Mouse (Mus musculus) induced T-regulatory cell, adult 2 months (primary cell): Measurements from ENCODE around the gene Hoxd10.

Experiments used
- DNase-seq: peaks from one replicate; pipeline ENCODE4 v3.0.0-alpha.2; 2012; ENCODE audit warnings: low read depth

The Hoxd10 gene

GRCm38 (mm10) chr2:74666411-74666810 lies 25.3 kb upstream of the Hoxd10 start:
- no peak for DNase-seq

DNA sequence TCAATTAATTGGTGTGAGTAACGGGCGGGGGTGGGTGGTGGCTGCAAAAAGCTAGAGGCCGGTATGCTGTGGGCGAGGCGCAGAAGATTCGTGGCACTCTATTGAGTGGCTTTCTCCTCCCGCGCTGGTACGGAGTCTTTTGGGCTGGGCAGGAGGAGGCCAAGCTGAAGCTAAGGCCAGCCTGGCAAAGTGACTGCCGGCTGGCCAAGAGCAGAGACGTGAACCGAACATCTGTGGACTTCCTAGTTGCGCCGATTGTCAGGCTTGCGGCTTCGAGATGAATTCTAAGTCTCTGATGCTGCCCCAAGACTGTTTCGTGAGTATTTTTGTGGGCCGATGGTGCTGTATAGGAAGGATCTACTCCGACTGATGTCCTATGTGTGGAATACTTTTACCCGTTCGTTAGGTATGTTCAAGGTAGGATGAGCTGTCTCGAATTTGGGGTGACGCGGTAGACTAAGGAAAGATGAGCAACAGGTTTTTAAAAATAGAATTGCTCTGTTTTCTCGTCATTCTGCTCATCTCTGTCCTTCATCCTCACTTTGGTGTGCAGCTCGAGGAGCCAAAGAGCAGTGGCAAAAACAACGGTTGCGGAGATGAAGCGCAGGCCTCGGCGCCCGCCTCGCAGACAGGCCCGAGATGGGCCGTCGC lies 24.4 kb upstream of the Hoxd10 start:
- DNase-seq, result no peak

- no peak for DNase-seq
Measured at GRCm38 (mm10) chr2:74667842-74668357, 23.8 kb upstream of the Hoxd10 start, which contains the start of gene Hoxd13. Hoxd13 (plus strand) TSS chr2:74668310.

GRCm38 (mm10) chr2:74668370-74669229 lies 23.1 kb upstream of the Hoxd10 start:
- DNase-seq, result no peak

DNA sequence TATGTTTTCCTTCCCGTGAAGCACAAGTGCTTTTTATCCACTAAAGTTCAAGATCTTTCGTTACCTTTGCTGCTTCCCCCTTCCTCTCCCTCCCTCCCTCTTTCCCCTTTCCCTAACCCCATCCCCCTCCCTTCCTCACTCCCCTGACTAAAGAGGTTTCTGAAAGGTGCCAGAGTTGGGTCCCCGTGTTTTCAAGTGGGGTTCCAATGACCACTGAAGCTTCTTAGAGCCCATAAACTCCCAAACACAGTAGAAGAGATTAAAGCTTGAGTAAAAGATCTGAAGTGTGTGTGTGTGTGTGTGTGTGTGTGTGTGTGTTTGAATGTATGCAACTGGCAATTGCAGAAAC lies 22.5 kb upstream of the Hoxd10 start:
- DNase-seq, result no peak

GRCm38 (mm10) chr2:74669650-74670235 lies 22.0 kb upstream of the Hoxd10 start:
- DNase-seq, result no peak

- no peak for DNase-seq
Measured at GRCm38 (mm10) chr2:74670632-74671188, 21.0 kb upstream of the Hoxd10 start.

DNA sequence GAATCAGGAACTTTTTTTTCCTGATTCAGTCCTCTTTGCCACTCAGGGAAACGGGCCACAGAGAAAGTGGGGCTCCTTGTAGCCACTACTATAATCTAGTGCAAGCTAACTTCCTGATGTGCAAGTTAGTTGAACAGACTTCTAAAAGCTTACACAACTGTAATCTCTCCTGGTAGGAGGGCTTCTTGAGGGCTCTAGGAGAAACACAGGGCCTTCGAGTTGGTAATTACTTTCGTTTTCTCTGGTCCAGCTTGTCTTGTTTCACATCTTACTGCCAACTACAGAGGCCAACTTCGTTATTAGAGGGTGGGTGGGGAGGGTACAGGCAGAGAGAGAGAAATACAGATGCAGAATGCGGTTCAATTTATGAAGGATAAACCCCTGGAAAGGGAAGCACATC lies 19.9 kb upstream of the Hoxd10 start:
- no peak for DNase-seq

DNA sequence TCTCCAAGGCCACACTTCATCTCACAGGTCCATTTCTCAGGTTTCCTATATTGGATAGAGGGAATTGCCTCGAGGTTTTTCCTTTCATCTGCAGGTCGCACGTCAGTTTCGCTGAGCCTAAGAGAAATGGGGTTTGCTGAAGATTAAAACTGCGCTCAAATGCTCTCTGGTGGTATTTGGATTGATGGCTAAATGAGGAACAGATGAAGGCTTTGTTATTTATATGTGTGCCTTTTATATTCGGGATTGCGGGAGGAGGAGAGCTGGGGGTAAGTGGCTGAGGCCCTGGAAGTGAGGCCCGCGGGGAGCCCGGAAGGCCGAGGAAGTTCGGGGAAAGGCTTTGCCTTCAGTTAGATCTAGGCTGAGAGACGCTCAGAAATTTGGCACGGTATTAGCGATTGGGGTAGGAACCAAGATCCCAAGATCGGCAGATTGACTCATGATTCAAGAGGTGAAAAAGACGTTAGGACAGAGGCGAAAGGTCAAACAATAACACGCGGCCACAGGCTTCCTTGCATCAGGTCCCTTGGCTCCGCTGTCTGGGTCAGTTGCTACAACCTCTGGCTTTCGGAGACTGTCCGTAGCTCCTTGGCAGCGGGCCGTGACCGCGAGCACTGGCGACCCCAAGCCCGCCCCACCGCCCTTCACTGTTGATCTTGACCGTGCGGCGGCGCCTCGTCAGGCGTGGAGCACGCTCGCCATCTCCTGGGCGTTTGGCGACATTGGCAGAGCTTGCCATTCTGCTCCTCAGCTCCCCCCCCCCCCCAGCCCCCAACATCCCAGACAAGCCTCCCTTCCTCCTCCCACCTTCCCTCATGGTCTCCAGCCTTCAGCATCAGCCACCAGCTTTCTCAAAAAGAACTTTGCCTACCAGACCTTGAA lies 19.0 kb upstream of the Hoxd10 start:
- peak; percentile 67 for DNase-seq

- DNase-seq, result no peak
Measured at GRCm38 (mm10) chr2:74673835-74674425, 17.8 kb upstream of the Hoxd10 start.

DNA sequence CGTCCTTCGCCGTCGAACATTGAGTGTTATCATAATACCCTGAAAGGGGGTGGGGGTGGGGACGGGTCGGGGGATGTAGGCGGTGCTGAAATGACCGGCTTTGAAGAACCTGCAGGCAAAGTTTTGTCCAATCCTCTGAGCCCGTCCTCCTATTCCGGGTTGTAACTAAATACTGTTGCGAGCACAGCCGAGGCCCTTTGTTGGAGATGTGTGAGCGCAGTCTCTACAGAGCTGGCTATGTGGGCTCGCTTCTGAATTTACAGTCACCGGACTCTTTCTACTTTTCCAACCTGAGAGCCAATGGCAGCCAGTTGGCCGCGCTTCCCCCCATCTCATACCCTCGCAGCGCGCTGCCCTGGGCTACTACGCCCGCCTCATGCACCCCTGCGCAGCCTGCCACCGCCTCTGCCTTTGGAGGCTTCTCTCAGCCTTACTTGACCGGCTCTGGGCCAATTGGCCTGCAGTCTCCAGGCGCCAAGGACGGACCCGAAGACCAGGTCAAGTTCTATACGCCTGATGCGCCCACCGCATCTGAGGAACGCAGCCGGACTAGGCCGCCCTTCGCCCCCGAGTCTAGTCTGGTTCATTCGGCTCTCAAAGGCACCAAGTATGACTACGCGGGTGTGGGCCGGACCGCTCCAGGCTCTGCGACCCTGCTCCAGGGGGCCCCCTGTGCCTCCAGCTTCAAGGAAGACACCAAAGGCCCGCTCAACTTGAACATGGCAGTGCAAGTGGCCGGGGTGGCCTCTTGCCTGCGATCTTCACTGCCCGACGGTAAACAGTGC lies 16.7 kb upstream of the Hoxd10 start, which contains the start of gene Hoxd12:
Gene Hoxd12, plus strand, starts transcription at position 133 of the 785 bp plus-strand sequence.
- DNase-seq, result no peak

DNA sequence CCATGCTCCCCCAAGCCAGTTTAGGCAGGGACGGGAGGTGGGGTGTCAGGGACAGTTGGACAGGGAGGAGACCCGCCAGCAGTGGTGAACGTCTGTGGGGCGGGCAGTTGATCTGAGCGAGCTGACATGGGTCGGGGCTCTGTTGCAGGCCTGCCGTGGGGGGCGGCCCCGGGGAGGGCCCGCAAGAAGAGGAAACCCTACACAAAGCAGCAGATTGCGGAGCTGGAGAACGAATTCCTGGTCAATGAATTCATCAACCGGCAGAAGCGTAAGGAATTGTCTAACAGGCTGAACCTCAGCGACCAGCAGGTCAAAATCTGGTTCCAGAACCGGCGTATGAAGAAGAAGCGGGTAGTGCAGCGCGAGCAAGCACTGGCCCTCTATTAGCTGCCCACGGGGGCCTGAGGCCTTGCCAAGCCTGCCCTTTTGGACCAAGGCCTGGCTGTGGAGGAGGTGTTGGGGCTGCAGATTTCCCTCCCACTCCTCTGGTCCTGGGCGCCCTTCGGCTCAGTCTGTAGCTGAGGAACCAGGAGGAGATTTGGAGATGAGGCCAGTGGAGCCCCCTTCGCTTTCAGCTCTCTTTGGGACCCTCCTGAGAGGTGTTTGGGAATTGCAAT lies 15.9 kb upstream of the Hoxd10 start:
- DNase-seq, result no peak

GRCm38 (mm10) chr2:74676376-74677052 lies 15.2 kb upstream of the Hoxd10 start:
- DNase-seq, result no peak

DNA sequence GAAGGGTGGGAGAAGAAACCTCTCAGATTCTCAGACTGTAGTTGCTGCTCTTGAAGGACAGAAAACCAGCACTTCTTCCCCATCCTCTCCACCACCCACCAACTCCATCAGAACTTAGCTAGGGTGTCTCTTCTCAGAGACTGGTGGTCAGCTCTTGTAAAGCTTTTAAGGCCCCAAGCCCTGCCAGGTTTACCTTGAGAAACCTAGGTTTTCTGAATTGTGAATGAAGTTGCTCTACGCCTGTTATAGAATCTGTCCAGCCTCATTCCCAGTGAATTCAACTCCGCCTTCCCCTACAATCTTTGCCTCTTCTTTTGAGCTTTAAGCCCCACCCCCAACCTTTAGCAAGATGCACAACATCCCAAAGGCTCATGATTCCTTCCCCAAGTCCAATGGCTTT lies 14.6 kb upstream of the Hoxd10 start:
- DNase-seq, result no peak

DNA sequence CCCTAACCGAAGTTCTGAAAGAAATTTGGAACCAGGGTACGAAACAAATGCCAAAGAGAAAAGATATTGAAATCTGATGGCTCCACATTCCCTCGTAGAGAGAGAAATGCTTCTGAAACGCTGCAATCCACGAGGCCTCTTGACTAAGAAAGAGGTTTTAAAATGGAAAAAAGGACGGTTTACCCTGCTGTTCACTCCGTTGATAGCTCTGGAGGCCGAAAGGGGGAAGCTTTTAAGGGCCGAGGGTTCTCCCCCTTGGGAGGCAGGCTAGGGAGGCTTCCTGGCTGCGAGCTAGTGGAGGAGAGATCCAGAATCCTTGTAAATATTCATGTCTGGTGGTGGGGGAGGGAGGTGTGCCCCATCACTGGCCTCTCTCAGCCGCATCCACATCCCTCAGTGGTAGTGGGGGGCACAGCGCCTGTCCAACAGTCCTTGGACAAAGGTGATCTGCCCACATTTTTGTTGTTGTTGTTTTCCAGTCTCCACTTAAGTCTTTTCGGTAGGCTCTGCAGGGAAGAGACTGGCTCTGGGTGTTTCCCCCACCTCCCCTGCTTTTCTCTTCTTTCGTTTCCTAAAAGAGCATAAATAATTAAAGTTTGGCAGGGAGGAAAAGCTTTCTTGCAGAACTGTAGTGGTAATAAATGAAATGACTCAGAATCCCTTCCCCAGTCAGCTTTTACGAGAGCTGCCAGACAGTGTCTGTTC lies 12.7 kb upstream of the Hoxd10 start, which contains the start of gene Hoxd11:
Gene Hoxd11, plus strand, starts transcription at position 667 of the 705 bp plus-strand sequence.
- no peak for DNase-seq

DNA sequence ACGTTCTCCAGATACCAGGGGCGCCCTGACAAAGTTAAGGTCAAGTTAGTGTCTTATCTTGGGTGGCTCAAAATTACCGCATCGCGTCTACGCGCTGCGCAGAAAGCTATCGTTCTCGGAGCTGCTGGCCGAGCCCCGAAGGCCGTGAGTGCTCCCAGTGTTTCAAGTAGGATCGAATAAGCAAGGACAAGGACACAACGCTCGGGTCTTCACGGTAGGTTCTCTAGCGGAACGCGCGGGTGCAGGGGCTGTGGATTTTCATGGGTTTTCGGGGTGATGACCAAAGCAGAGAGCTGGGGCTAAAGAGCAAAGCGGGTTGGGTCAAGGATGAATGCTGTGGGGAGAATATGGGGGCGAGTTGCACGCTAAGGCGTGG lies 12.1 kb upstream of the Hoxd10 start:
- no peak for DNase-seq

GRCm38 (mm10) chr2:74679980-74680379 lies 11.7 kb upstream of the Hoxd10 start:
- no peak for DNase-seq

DNA sequence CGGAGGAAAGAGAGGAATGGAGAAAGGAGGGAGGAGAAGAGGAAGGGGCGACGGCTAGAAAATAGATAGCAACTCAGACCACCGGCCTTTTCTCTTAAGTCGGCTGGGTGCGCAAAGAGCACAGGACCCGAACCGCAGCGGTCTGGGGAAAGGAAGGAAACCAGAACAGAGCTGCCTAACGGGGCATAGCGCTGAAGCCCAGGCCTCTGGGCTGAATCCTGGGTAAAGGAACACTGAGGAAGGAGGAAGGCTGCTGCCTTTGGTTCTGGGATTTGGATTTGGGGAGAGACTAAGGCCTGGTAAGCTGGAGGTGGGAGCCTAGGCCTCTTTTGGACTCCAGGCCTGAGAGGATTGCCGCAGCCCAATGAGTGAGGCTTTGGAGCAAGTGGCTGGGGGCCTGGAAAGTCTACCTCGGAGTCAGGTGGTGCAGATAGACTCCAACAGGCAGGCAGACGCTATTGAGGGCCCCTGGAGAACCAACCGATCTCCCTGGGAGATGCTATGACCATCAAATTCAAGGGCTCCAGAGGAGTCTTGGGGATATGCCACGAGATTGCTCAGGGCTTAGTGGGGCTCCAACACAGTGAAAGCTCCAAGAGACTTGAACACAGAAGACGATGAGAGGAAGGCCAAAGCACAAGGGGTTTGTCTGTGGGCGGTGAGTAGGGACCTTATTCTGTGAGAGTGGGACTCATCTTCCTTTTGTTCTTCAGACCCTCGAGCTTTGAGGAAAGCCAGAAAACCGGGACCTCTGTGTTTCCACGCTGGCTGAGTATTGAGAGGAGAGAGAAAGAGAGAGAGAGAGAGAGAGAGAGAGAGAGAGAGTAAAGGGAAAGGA lies 10.9 kb upstream of the Hoxd10 start:
- DNase-seq, result no peak
